Comparison of ENCODE assay signal across 9 mouse cellular contexts in genomic region chr3:34642498-34642941, GRCm38 (mm10). TPM values are rescaled to one million over a fixed set of nuclear protein-coding genes. Genes with fewer than 3 reads are reported as not detected.
DNase-seq lines count a peak whose midpoint lies in the region; ATAC-seq lines count a peak whose summit lies in the region.
"Had no signal": no experiment of that assay in that cellular context is flagged by ENCODE, and none has a peak within 500 bp of the region (broad histone marks: within the 10 kb centered on the region; RNA-seq: fewer than 3 reads in every experiment).

No protein-coding gene starts in this region.

- peak; percentile 80 for DNase-seq in layer of hippocampus, adult 11-12 months (ENCODE audit: low spot score)
- no peak for DNase-seq in layer of hippocampus, adult 9-10 months (ENCODE audit: low spot score)
- DNase-seq in embryonic facial prominence, embryonic 11.5 days (ENCODE audit: low spot score), result no peak
- peak; percentile 89 for DNase-seq in left cerebral cortex, postnatal 4 days
- DNase-seq in right cerebral cortex, postnatal 14 days, result peak; percentile 80
- DNase-seq in yolk sac, embryonic 10.5 days (ENCODE audit: low spot score), result no peak
- DNase-seq in spleen, adult 12 weeks (ENCODE audit: low spot score), result no peak

- H3K4me3 ChIP-seq in embryonic facial prominence, embryonic 11.5 days (ENCODE audit: low read depth, low read length), result peak overlapping the region; percentile 27
- H3K4me3 ChIP-seq in intestine, embryonic 16.5 days (ENCODE audit: low read length), result peak overlapping the region; percentile 5; the same call in 1 of the 2 replicates

- no peaks in the 10 kb centered on the region for H3K36me3 ChIP-seq in embryonic facial prominence, embryonic 11.5 days (replicated peaks; ENCODE audit: control insufficient read depth, insufficient read depth, low read depth, low read length)
- no peaks in the 10 kb centered on the region for H3K36me3 ChIP-seq in intestine, embryonic 16.5 days (ENCODE audit: control insufficient read depth, insufficient read depth, low read length)

- under 1% methylated on average over 20 of the region's 20 CpGs for WGBS in embryonic facial prominence, embryonic 11.5 days
- under 1% methylated on average over 20 of the region's 20 CpGs for WGBS in intestine, embryonic 16.5 days

- peaks cover 5% of the 10 kb centered on the region; the same call in 1 of the 2 replicates for H3K4me1 ChIP-seq in embryonic facial prominence, embryonic 11.5 days (ENCODE audit: control insufficient read depth, insufficient read depth, low read length)
- H3K4me1 ChIP-seq in intestine, embryonic 16.5 days (ENCODE audit: control insufficient read depth, insufficient read depth, low read length), result no peaks in the 10 kb centered on the region

- ATAC-seq in embryonic facial prominence, embryonic 11.5 days (replicated peaks; ENCODE audit: insufficient number of reproducible peaks, low FRiP score, low TSS enrichment, low read depth), result no peak; the same call in 1 of the 2 replicates
- peak; percentile 38; the same call in 1 of the 2 replicates for ATAC-seq in intestine, embryonic 16.5 days

- no peak overlapping the region for H3K27ac ChIP-seq in embryonic facial prominence, embryonic 11.5 days (replicated peaks; ENCODE audit: low read depth, low read length)
- H3K27ac ChIP-seq in intestine, embryonic 16.5 days (ENCODE audit: low read length), result no peak overlapping the region

- H3K9me3 ChIP-seq in embryonic facial prominence, embryonic 11.5 days (replicated peaks; ENCODE audit: control insufficient read depth, low read length), result no peaks in the 10 kb centered on the region
- H3K9me3 ChIP-seq in intestine, embryonic 16.5 days (ENCODE audit: control insufficient read depth, low read length), result no peaks in the 10 kb centered on the region

- intact Hi-C loops in left cerebral cortex, postnatal 4 days (cut with DNase I), result loop anchor here (5.0 kb wide), 2 partner anchors 80 to 200 kb away; no protein-coding TSS in a partner anchor

- H3K9ac ChIP-seq in embryonic facial prominence, embryonic 11.5 days (replicated peaks; ENCODE audit: low read length), result peak overlapping the region; percentile 7
- H3K9ac ChIP-seq in intestine, embryonic 16.5 days (ENCODE audit: low read depth, low read length), result no peak overlapping the region

- peak overlapping the region; percentile 25 for H3K4me2 ChIP-seq in embryonic facial prominence, embryonic 11.5 days (ENCODE audit: low read depth, low read length)
- H3K4me2 ChIP-seq in intestine, embryonic 16.5 days (ENCODE audit: low read depth, low read length), result no peak overlapping the region

- H3K27me3 ChIP-seq in embryonic facial prominence, embryonic 11.5 days (ENCODE audit: control insufficient read depth, insufficient read depth, low read length), result peaks cover 41% of the 10 kb centered on the region
- H3K27me3 ChIP-seq in intestine, embryonic 16.5 days (replicated peaks; ENCODE audit: control insufficient read depth, insufficient read depth, low read length), result peaks cover 78% of the 10 kb centered on the region

RNA-seq across cellular contexts. Expression of gene Sox2, which starts 7.7 kb away (rescaled TPM):
- polyA plus RNA-seq in embryonic facial prominence, embryonic 11.5 days (2014; fragmentation: Nextera tagmentation; extraction: Ambion mirVana), result 13.2 and 13.7 TPM in 2 replicates
- polyA plus RNA-seq in intestine, embryonic 16.5 days (2015; fragmentation: Nextera tagmentation; extraction: Ambion mirVana), result 0.12 and 0.24 TPM in 2 replicates
- total RNA-seq in left cerebral cortex, postnatal 4 days (2021), result 10 to 100 TPM; 55.8 to 59.3 TPM
- total RNA-seq: liver, adult 2 months had no signal
- polyA plus RNA-seq: liver, adult 2 months had no signal

Comparison
In these comparisons a context has a peak if more than half of its experiments do, and no peak if none do; other contexts are left out.
1. DNase-seq: peak in layer of hippocampus, adult 11-12 months (single experiment), left cerebral cortex, postnatal 4 days (single experiment) and right cerebral cortex, postnatal 14 days (single experiment); none in layer of hippocampus, adult 9-10 months (single experiment), embryonic facial prominence, embryonic 11.5 days (single experiment), yolk sac, embryonic 10.5 days (single experiment) and spleen, adult 12 weeks (single experiment).
2. RNA of gene Sox2, which starts 7.7 kb away (polyA plus RNA-seq): 13.2 to 13.7 TPM in embryonic facial prominence, embryonic 11.5 days; 0.12 to 0.24 TPM in intestine, embryonic 16.5 days; every median in the first group is over 10 times any median in the second.